Comparison of ENCODE assay signal across 8 mouse cellular contexts in genomic region chr9:120511781-120512180, GRCm38 (mm10). TPM values are rescaled to one million over a fixed set of nuclear protein-coding genes. Genes with fewer than 3 reads are reported as not detected.
DNase-seq lines count a peak whose midpoint lies in the region; ATAC-seq and TF ChIP-seq lines count a peak whose summit lies in the region.

No protein-coding gene starts in this region.

- H3K36me3 ChIP-seq in intestine, postnatal 0 days (ENCODE audit: control insufficient read depth, insufficient read depth): no peaks in the 10 kb centered on the region
- H3K36me3 ChIP-seq in intestine, embryonic 15.5 days: no peaks in the 10 kb centered on the region

- no peak overlapping the region for H3K27ac ChIP-seq in intestine, postnatal 0 days (ENCODE audit: low read depth, low read length)
- H3K27ac ChIP-seq in intestine, embryonic 15.5 days: no peak overlapping the region
- no peak overlapping the region for H3K27ac ChIP-seq in bone marrow, adult 2 months (ENCODE audit: control insufficient read depth, insufficient read depth, low read depth, low read length, poor library complexity)

- no peak overlapping the region for H3K4me2 ChIP-seq in intestine, postnatal 0 days (replicated peaks; ENCODE audit: low read depth)
- H3K4me2 ChIP-seq in intestine, embryonic 15.5 days (replicated peaks): no peak overlapping the region

- peak; percentile 73 for TF ChIP-seq CTCF in intestine, postnatal 0 days (IDR thresholded peaks at IDR 0.05; ENCODE audit: low read depth)
- TF ChIP-seq CTCF in bone marrow, adult 2 months (IDR thresholded peaks at IDR 0.05; ENCODE audit: control insufficient read depth, insufficient read depth, low read length): peak; percentile 24; the same call in 1 of the 2 replicates

- H3K9me3 ChIP-seq in intestine, postnatal 0 days (ENCODE audit: control insufficient read depth): 0 out of 2 replicates have a peak, but pooled peaks cover 4% of the 10 kb centered on the region
- no peaks in the 10 kb centered on the region for H3K9me3 ChIP-seq in intestine, embryonic 15.5 days

- H3K4me3 ChIP-seq in intestine, postnatal 0 days (ENCODE audit: low read depth, low read length): no peak overlapping the region
- no peak overlapping the region for H3K4me3 ChIP-seq in intestine, embryonic 15.5 days (replicated peaks)
- no peak overlapping the region for H3K4me3 ChIP-seq in bone marrow, adult 2 months (replicated peaks; ENCODE audit: control insufficient read depth, low read depth, low read length)

- H3K27me3 ChIP-seq in intestine, postnatal 0 days (replicated peaks; ENCODE audit: control insufficient read depth, insufficient read depth, low read length): no peaks in the 10 kb centered on the region
- H3K27me3 ChIP-seq in intestine, embryonic 15.5 days (replicated peaks): no peaks in the 10 kb centered on the region

- H3K4me1 ChIP-seq in intestine, postnatal 0 days (replicated peaks; ENCODE audit: control insufficient read depth, insufficient read depth, low read length): no peaks in the 10 kb centered on the region
- H3K4me1 ChIP-seq in intestine, embryonic 15.5 days (replicated peaks): no peaks in the 10 kb centered on the region
- no peaks in the 10 kb centered on the region; the same call in 1 of the 2 replicates for H3K4me1 ChIP-seq in bone marrow, adult 2 months (ENCODE audit: control insufficient read depth, insufficient read depth, low read length)

- no peak for TF ChIP-seq POLR2A in bone marrow, adult 2 months (IDR thresholded peaks at IDR 0.05; ENCODE audit: borderline replicate concordance, control insufficient read depth, low read depth, low read length)

- H3K9ac ChIP-seq in intestine, postnatal 0 days (ENCODE audit: low read depth, low read length): no peak overlapping the region
- no peak overlapping the region for H3K9ac ChIP-seq in intestine, embryonic 15.5 days

- 81% methylated on average over 3 of the region's 3 CpGs for WGBS in intestine, postnatal 0 days
- WGBS in intestine, embryonic 15.5 days: 81% methylated on average over 3 of the region's 3 CpGs
- 69% methylated on average over 3 of the region's 3 CpGs for WGBS in bone marrow, adult 2 months

- ATAC-seq in intestine, postnatal 0 days: no peak
- no peak for ATAC-seq in intestine, embryonic 15.5 days

- peak; percentile 52 for DNase-seq in right cerebral cortex, postnatal 4 days
- no peak for DNase-seq in right cerebral cortex, adult 18-20 months
- DNase-seq in naive thymus-derived CD4-positive, alpha-beta T cell, adult 2 months (ENCODE audit: low read depth): peak; percentile 55
- DNase-seq in urinary bladder, adult 2 months (ENCODE audit: low spot score): no peak
- no peak for DNase-seq in heart, adult 9 months (ENCODE audit: low spot score in 2 of 2)

RNA-seq across cellular contexts. Expression of gene Eif1b, which starts 19.7 kb away (rescaled TPM):
- polyA plus RNA-seq in intestine, postnatal 0 days (2015; fragmentation: Nextera tagmentation; extraction: Ambion mirVana): 115 and 123 TPM in 2 replicates
- polyA plus RNA-seq in intestine, embryonic 15.5 days (2015; fragmentation: Nextera tagmentation; extraction: Ambion mirVana): 142 and 167 TPM in 2 replicates
- 34.6 and 40.4 TPM in 2 replicates for polyA plus RNA-seq in bone marrow, adult 2 months (2011; ENCODE audit: insufficient read depth, insufficient read length, low replicate concordance, missing spikeins)
- polyA plus RNA-seq in urinary bladder, adult 2 months (2012; rRNA removed): 61.3 and 68.7 TPM in 2 replicates

RNA-seq across cellular contexts. Expression of gene Entpd3, which starts 27.8 kb away (rescaled TPM):
- 1.2 and 1.3 TPM in 2 replicates for polyA plus RNA-seq in intestine, postnatal 0 days (2015; fragmentation: Nextera tagmentation; extraction: Ambion mirVana)
- polyA plus RNA-seq in intestine, embryonic 15.5 days (2015; fragmentation: Nextera tagmentation; extraction: Ambion mirVana): 2.2 TPM in 2 replicates
- 0.56 TPM in 1 of 2 replicates, not detected in the other for polyA plus RNA-seq in bone marrow, adult 2 months (2011; ENCODE audit: insufficient read depth, insufficient read length, low replicate concordance, missing spikeins)
- polyA plus RNA-seq in urinary bladder, adult 2 months (2012; rRNA removed): 52.9 and 67.7 TPM in 2 replicates

RNA-seq across cellular contexts. Expression of gene Rpl14, which starts 59.5 kb away (rescaled TPM):
- polyA plus RNA-seq in intestine, postnatal 0 days (2015; fragmentation: Nextera tagmentation; extraction: Ambion mirVana): 500 and 505 TPM in 2 replicates
- polyA plus RNA-seq in intestine, embryonic 15.5 days (2015; fragmentation: Nextera tagmentation; extraction: Ambion mirVana): 818 and 905 TPM in 2 replicates
- 844 and 1,026 TPM in 2 replicates for polyA plus RNA-seq in bone marrow, adult 2 months (2011; ENCODE audit: insufficient read depth, insufficient read length, low replicate concordance, missing spikeins)
- polyA plus RNA-seq in urinary bladder, adult 2 months (2012; rRNA removed): 969 and 1,107 TPM in 2 replicates

Comparison
In these comparisons a context has a peak if more than half of its experiments do, and no peak if none do; other contexts are left out.
1. DNase-seq: peak in right cerebral cortex, postnatal 4 days (single experiment) and naive thymus-derived CD4-positive, alpha-beta T cell, adult 2 months (single experiment); none in right cerebral cortex, adult 18-20 months (single experiment), urinary bladder, adult 2 months (single experiment) and heart, adult 9 months (0 of 2).
2. RNA of gene Entpd3, which starts 27.8 kb away (polyA plus RNA-seq): 52.9 to 67.7 TPM in urinary bladder, adult 2 months; 2.2 TPM in intestine, embryonic 15.5 days, 1.2 to 1.3 TPM in intestine, postnatal 0 days and 0.56 TPM in bone marrow, adult 2 months; every median in the first group is over 10 times any median in the second.